Mouse (Mus musculus) erythroblast, embryonic 14.5 days (primary cell): ENCODE measurements around the gene Akap6.

Experiments used
- GATA1 ChIP-seq: IDR thresholded peaks from 2 replicates; pipeline ENCODE4 v1.6.1; 2012; ENCODE audit warnings: low read length, inconsistent platforms, mixed read lengths
- TAL1 ChIP-seq: IDR thresholded peaks from 3 replicates; pipeline ENCODE4 v1.6.1; 2012; ENCODE audit warnings: low read length, inconsistent platforms, mixed read lengths

DNA sequence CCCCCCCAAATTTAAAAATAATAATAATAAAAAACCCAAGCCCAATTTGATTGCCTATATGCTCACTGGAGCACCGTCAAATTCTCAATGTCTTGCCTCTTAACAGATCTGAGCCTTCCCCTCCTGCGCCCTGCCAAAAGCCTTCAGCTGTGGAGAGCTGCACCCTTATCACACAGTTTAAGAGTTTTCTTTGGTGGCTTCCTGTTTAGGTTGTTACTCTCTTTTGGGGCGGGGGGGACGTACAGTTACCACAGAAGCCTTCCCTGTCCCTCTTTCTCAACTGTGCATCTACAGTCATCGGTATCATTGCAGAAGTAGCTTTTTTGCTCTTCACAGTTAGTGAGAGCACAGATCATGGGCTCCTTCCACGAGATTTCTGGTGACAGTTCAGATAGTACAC is 19.2 kb downstream of the Akap6 start:
- TF ChIP-seq GATA1 (no peak), TAL1 (no peak)
